Mouse (Mus musculus) intestine, embryonic 14.5 days (tissue): ENCODE data around the gene Shf. TPM values are rescaled to one million over a fixed set of nuclear protein-coding genes. Genes with fewer than 3 reads are reported as not detected.

Experiments used
- ATAC-seq: fragments of 200-750 bp; cut with Nextera tagmentation; replicated peaks from 2 replicates; pipeline ENCODE4 v1.8.0; 2017; ENCODE audit warnings: low read depth, moderate number of reproducible peaks, moderate TSS enrichment, moderate library complexity; ENCODE audit not compliant: low FRiP score, low TSS enrichment
- DNase-seq: peaks from one replicate; pipeline ENCODE4 v3.0.0-alpha.2; 2018; ENCODE audit warnings: low spot score
- H3K27ac ChIP-seq: fragments of 300-500 bp; sonication (generic); 2 replicates; pipeline ENCODE4 v1.5.1; 2014; ENCODE audit warnings: low read depth, mild to moderate bottlenecking, control low read depth
- H3K27me3 ChIP-seq: fragments of 300-500 bp; sonication (generic); replicated peaks from 2 replicates; pipeline ENCODE4 v1.6.1; 2014; ENCODE audit warnings: low read length, control low read depth; ENCODE audit not compliant: control insufficient read depth, insufficient read depth
- H3K36me3 ChIP-seq: fragments of 300-500 bp; sonication (generic); 2 replicates; pipeline ENCODE4 v1.6.1; 2014; ENCODE audit warnings: low read length, control low read depth; ENCODE audit not compliant: control insufficient read depth, insufficient read depth
- H3K4me1 ChIP-seq: fragments of 300-500 bp; sonication (generic); replicated peaks from 2 replicates; pipeline ENCODE4 v1.6.1; 2014; ENCODE audit warnings: low read length, control low read depth, mixed read lengths; ENCODE audit not compliant: control insufficient read depth, insufficient read depth
- H3K4me2 ChIP-seq: fragments of 300-500 bp; sonication (generic); 2 replicates; pipeline ENCODE4 v1.6.1; 2014; ENCODE audit warnings: low read length
- H3K4me3 ChIP-seq: fragments of 300-500 bp; sonication (generic); 2 replicates; pipeline ENCODE4 v1.5.1; 2014; ENCODE audit warnings: low read depth, low read length, control low read depth, mixed read lengths
- H3K9ac ChIP-seq: fragments of 300-500 bp; sonication (generic); 2 replicates; pipeline ENCODE4 v1.6.1; 2014; ENCODE audit warnings: mild to moderate bottlenecking, low read length
- H3K9me3 ChIP-seq: fragments of 300-500 bp; sonication (generic); 2 replicates; pipeline ENCODE4 v1.6.1; 2016; ENCODE audit warnings: low read length, control low read depth; ENCODE audit not compliant: control insufficient read depth
- WGBS: fragments of 180-500 bp; shearing (Covaris S2); extraction: QIAGEN DNeasy Blood & Tissue Kit; methylation state at CpG from one replicate; pipeline ENCODE4 v1.1.7; 2014; 5-methylcytosine and 5-hydroxymethylcytosine counted together
- polyA plus RNA-seq: library from polyadenylated mRNA; unstranded; fragments of >200 nt; fragmentation: Nextera tagmentation; extraction: Ambion mirVana; gene quantifications from 2 replicates; pipeline ENCODE4 v1.2.1, GENCODE M21; 2014

Shf gene
- polyA plus RNA-seq, 1 experiment from 2014 or later = 4.9 TPM

DNA sequence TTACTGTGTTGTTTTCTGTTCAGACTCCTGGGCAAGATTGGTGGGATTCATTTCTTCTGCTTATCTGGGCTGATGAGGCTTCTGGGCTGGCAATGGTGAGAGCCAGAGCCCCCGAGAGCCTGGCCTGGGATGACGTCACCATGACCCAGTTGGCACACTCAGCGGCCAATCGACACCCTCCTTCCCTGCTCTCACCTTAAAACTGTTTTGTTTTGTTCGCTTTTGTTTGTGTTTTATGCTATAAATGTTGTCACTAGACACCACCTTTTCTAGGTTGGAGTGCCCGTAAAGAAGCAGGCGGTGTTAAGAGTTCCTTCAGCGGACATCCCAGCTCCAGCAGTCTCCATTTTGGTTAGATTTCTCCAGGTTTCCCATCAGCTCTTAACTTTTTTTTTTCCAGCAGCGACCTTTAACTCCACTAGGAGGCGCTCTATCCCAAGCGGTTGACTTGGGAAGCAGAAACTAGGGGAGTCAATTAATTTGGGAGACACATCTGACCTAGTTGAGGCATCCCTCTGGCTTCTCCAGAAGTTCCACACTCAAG is 11.9 kb upstream of the Shf start:
- DNase-seq (peak; percentile 71), ATAC-seq (no peak)
- H3K4me1 ChIP-seq = no peaks in the 10 kb centered on the region
- H3K27ac ChIP-seq = no peak overlapping the region
- H3K4me2 ChIP-seq = peak overlapping the region; percentile 47
- H3K4me3 ChIP-seq = peak overlapping the region; percentile 16
- no peak overlapping the region for H3K9ac ChIP-seq
- no peaks in the 10 kb centered on the region for H3K9me3 ChIP-seq
- WGBS = 9% methylated on average over 11 of the region's 11 CpGs
- no peaks in the 10 kb centered on the region for H3K36me3 ChIP-seq
- H3K27me3 ChIP-seq = no peaks in the 10 kb centered on the region

DNA sequence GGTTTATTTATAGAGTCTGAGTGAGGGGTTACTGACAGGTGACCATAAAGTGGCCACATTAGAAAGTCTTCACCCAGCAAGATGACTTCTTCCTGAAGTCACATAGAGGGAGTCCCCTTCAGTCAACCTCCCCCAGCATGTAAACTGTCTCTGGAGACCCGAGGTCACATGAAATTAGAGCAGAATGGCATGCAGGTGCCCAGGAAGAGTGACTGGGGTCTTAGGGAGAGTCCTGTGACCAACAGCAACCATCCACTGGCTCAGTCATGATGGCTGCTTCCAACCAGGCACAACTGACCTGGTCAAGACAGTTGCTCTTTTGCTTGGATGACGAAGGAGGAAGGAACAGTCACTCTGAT is 10.3 kb upstream of the Shf start:
- no peak overlapping the region for H3K4me2 ChIP-seq
- no peaks in the 10 kb centered on the region for H3K9me3 ChIP-seq
- H3K4me3 ChIP-seq = no peak overlapping the region
- ATAC-seq = no peak
- H3K27me3 ChIP-seq = no peaks in the 10 kb centered on the region
- DNase-seq = no peak
- H3K36me3 ChIP-seq = no peaks in the 10 kb centered on the region
- WGBS = 44% methylated on average over 2 of the region's 2 CpGs
- H3K4me1 ChIP-seq = 0 out of 2 replicates have a peak, but pooled peaks cover 4% of the 10 kb centered on the region
- no peak overlapping the region for H3K27ac ChIP-seq
- no peak overlapping the region for H3K9ac ChIP-seq

DNA sequence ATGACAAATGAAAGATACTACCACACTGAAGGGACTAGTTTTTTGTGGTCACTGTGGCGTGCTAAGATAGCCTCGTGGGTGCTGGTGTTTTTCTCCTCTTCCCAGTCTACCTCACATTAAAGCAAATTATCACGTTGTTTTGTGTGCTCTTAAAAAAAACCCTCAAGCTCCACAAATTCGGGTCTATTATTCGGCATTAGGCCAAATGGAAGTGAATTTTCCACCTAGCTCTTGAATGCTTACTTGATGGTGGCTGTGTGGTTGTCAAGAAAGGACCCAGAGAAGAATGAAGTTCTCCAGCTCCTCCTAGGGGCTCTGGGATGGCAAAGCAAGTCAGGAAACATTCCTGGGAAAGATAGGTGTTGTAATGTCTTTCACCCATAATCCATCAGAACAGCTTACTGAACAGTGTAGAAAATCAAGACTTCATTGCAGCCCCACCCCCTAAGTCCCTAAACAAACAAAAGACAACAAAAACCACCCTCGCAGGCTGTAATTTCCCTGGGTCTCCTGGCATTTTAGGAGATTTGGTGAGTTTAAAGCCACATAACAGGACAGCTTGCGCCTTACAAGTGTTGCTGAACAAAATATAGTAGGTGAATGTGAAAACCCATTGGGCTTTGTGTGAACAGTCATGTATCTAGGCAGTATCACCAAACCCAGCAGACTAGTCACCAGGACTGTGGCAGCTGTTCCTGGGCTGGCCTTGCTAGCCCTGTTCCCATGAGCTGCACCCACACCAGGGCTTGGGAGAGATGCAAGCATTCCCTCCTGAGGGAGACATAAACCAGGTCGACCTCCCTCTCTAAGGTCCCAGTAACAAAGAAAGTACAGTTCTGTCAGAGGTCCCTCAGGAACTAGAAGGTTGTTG is 9.7 kb upstream of the Shf start:
- Histone ChIP-seq H3K9ac (peak overlapping the region; percentile 40), H3K27me3 (no peaks in the 10 kb centered on the region), H3K4me2 (peak overlapping the region; percentile 57), H3K36me3 (no peaks in the 10 kb centered on the region), H3K4me3 (peak overlapping the region; percentile 76), H3K9me3 (no peaks in the 10 kb centered on the region), H3K4me1 (0 out of 2 replicates have a peak, but pooled peaks cover 4% of the 10 kb centered on the region), H3K27ac (0 out of 2 replicates have a peak overlapping the region, but pooled peaks have one; percentile 6)
- DNase-seq = peak; percentile 62
- 18% methylated on average over 8 of the region's 8 CpGs for WGBS
- ATAC-seq = no peak

DNA sequence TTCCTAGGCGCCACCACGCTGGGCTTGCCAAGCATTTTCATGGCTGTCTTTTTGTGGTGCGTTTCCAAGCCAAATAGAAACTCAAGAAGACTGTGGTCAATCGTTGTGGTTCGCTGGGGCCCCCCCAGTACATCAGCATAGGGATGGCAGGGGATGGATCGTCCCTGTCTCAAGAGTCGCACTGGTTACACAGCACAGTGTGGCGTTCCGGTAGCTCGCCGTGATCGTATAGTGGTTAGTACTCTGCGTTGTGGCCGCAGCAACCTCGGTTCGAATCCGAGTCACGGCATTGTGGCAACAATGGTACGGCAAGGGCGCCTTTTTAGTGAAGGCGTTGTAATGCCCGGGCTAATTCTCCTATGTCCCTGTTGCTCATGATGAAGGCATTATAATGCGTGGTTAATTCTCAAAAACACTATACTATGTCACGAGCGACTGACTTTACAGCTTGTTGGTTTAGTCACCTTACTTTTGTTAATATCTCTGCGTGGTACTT is 8.8 kb upstream of the Shf start:
- no peaks in the 10 kb centered on the region for H3K36me3 ChIP-seq
- WGBS = under 1% methylated on average over 26 of the region's 26 CpGs
- H3K9me3 ChIP-seq = no peaks in the 10 kb centered on the region
- H3K4me3 ChIP-seq = peak overlapping the region; percentile 76
- H3K27me3 ChIP-seq = no peaks in the 10 kb centered on the region
- DNase-seq (peak; percentile 95), ATAC-seq (peak; percentile 80)
- peak overlapping the region; percentile 91 for H3K27ac ChIP-seq
- peak overlapping the region; percentile 57 for H3K4me2 ChIP-seq
- peak overlapping the region; percentile 74 for H3K9ac ChIP-seq
- H3K4me1 ChIP-seq = 0 out of 2 replicates have a peak, but pooled peaks cover 4% of the 10 kb centered on the region

DNA sequence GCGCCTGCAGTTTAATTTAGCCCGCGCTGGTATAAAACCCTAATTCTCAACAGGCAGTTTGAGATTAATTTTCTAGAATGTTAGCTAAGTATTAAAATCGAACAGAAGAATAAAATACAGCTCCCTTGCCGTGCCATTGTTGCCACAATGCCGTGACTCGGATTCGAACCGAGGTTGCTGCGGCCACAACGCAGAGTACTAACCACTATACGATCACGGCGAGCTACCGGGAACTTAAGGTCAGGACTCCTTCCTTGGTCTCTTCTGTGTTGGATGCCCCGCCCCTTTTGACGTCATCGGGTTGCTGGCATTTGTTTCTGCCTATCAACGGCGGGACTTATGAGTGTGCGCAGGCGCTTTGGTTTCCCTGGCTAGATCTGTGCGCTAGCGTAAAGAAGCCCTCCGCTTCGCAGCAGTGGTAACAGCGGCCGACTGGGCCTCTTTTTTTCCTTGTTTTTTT is 8.3 kb upstream of the Shf start:
- DNase-seq = peak; percentile 100
- H3K27me3 ChIP-seq = no peaks in the 10 kb centered on the region
- peak overlapping the region; percentile 76 for H3K4me3 ChIP-seq
- H3K4me2 ChIP-seq = peak overlapping the region; percentile 57
- 0 out of 2 replicates have a peak, but pooled peaks cover 4% of the 10 kb centered on the region for H3K4me1 ChIP-seq
- WGBS = under 1% methylated on average over 28 of the region's 28 CpGs
- ATAC-seq = peak; percentile 91
- H3K27ac ChIP-seq = peak overlapping the region; percentile 91
- peak overlapping the region; percentile 74 for H3K9ac ChIP-seq
- H3K9me3 ChIP-seq = no peaks in the 10 kb centered on the region
- no peaks in the 10 kb centered on the region for H3K36me3 ChIP-seq

DNA sequence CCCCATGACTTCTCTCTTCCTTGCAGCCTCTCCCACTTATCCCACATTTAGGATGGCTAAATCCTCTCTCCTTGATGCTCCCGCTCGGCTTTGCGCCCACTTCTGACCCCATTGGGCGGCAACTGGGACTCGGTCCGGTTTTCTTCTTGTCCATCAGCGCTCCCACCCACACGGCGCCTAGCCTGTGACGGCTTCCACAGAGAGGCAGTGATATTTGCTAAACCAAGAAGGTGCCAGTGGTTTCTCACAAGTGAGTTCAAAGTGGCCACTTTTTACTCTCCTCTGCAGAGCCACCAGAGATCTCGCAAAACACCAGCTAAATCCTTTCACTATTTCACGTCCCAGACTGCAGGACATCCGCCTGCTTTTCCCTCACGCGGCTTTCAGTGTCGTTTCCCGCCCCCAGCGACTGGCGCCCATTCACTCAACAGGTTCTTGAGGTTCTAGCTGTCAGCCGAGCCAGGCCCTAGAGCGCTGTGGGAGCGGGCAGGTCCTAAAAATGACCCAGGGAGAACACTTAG is 7.1 kb upstream of the Shf start:
- DNase-seq = peak; percentile 87
- 0 out of 2 replicates have a peak, but pooled peaks have one; percentile 1 for ATAC-seq
- H3K4me3 ChIP-seq = peak overlapping the region; percentile 74
- H3K4me2 ChIP-seq = peak overlapping the region; percentile 83
- H3K27me3 ChIP-seq = no peaks in the 10 kb centered on the region
- WGBS = under 1% methylated on average over 22 of the region's 22 CpGs
- peak overlapping the region; percentile 88 for H3K27ac ChIP-seq
- no peaks in the 10 kb centered on the region for H3K9me3 ChIP-seq
- no peaks in the 10 kb centered on the region for H3K36me3 ChIP-seq
- H3K9ac ChIP-seq = peak overlapping the region; percentile 65
- 0 out of 2 replicates have a peak, but pooled peaks cover 4% of the 10 kb centered on the region for H3K4me1 ChIP-seq

DNA sequence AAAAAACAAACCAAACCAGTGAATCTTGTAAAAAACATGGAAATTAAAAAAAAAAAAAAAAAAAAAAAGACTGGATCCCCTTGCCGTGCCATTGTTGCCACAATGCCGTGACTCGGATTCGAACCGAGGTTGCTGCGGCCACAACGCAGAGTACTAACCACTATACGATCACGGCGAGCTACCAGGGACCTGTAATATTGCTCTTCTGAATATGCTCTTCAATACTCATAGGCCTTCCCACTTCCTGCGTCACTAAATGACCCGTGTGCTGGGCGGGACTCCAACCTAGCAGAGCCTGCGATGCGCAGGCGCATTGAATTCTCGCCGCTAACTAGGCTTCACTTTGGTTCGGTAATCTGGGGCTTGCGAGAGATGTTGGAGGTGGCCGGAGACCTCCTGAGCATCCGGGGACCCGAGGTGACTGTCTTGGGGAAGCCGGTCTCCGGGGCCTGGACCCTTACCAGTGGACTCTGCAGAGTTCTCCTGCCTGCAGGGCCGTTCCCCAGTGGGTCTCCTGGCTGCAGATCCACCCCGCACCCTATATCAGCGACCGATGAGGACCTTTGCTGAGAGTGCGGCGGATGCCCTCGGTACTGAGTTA is 6.5 kb upstream of the Shf start:
- 0 out of 2 replicates have a peak, but pooled peaks cover 4% of the 10 kb centered on the region for H3K4me1 ChIP-seq
- no peaks in the 10 kb centered on the region for H3K27me3 ChIP-seq
- DNase-seq (peak; percentile 98), ATAC-seq (peak; percentile 79)
- peak overlapping the region; percentile 74 for H3K4me3 ChIP-seq
- peak overlapping the region; percentile 65 for H3K9ac ChIP-seq
- H3K36me3 ChIP-seq = no peaks in the 10 kb centered on the region
- WGBS = under 1% methylated on average over 32 of the region's 32 CpGs
- H3K9me3 ChIP-seq = no peaks in the 10 kb centered on the region
- H3K27ac ChIP-seq = peak overlapping the region; percentile 88
- H3K4me2 ChIP-seq = peak overlapping the region; percentile 83

DNA sequence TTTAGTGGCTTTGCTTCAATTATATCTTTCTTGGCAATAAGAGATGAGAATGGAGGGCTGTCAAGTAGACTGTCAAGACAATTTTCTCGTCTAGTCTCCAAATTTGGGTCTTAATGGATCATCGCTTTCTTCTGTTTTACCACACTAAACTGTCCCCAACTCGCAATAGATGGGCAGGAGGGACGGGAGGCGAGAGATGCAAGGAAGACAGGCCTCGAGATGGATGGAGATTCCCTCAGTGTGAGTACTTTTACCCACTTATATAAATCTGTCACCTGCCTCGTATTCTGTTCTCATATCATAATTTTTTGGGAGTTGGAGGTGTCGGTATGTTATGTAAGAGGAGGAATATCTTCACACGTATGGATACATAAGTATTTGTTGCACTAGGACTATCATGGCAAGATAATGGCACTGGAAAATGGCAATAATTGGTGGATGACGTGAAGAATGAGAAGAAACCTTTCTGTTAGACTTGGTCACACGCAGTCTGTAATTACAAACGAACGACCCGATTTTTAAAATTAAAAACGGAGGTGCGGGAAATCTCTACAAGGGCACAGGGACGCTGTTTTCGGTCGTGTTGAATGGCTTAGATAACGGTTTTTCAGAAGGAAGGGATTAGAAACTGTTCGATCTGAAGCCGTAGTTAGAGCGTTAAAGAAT is 5.8 kb upstream of the Shf start:
- peak overlapping the region; percentile 74 for H3K4me3 ChIP-seq
- peak overlapping the region; percentile 58 for H3K4me2 ChIP-seq
- H3K27me3 ChIP-seq = no peaks in the 10 kb centered on the region
- WGBS = 20% methylated on average over 23 of the region's 23 CpGs
- peak overlapping the region; percentile 43 for H3K9ac ChIP-seq
- DNase-seq = no peak
- H3K9me3 ChIP-seq = no peaks in the 10 kb centered on the region
- H3K36me3 ChIP-seq = no peaks in the 10 kb centered on the region
- ATAC-seq = no peak
- H3K4me1 ChIP-seq = 0 out of 2 replicates have a peak, but pooled peaks cover 4% of the 10 kb centered on the region
- no peak overlapping the region for H3K27ac ChIP-seq
